Mouse (Mus musculus) retina, adult 2 months (tissue): ENCODE measurements around the gene Fam53b.

Experiments used
- DNase-seq: peaks from one replicate; pipeline ENCODE4 v3.0.0-alpha.2; 2012; ENCODE audit warnings: low read depth, low spot score

The Fam53b gene

GRCm38 (mm10) chr7:132711579-132711978 lies 102.1 kb downstream of the Fam53b start:
- no peak for DNase-seq

GRCm38 (mm10) chr7:132705130-132705529 lies 108.6 kb downstream of the Fam53b start:
- DNase-seq = no peak

- DNase-seq = no peak
These were observed 109.3 kb downstream of the Fam53b start for GRCm38 (mm10) chr7:132704310-132704875.

GRCm38 (mm10) chr7:132703515-132704309 lies 110.0 kb downstream of the Fam53b start:
- no peak for DNase-seq

GRCm38 (mm10) chr7:132702492-132703070 lies 111.1 kb downstream of the Fam53b start:
- DNase-seq = no peak

GRCm38 (mm10) chr7:132702024-132702423 lies 111.7 kb downstream of the Fam53b start:
- DNase-seq = no peak

GRCm38 (mm10) chr7:132701412-132701811 lies 112.3 kb downstream of the Fam53b start:
- DNase-seq = no peak

GRCm38 (mm10) chr7:132700107-132700506 lies 113.6 kb downstream of the Fam53b start:
- no peak for DNase-seq

- DNase-seq = no peak
These were observed 114.0 kb downstream of the Fam53b start for GRCm38 (mm10) chr7:132699639-132700038.

- DNase-seq = no peak
These were observed 114.5 kb downstream of the Fam53b start for GRCm38 (mm10) chr7:132699165-132699564.

GRCm38 (mm10) chr7:132698737-132699136 lies 114.9 kb downstream of the Fam53b start:
- no peak for DNase-seq

GRCm38 (mm10) chr7:132697258-132697796 lies 116.4 kb downstream of the Fam53b start:
- DNase-seq = no peak

GRCm38 (mm10) chr7:132693561-132693960 lies 120.1 kb downstream of the Fam53b start:
- no peak for DNase-seq

GRCm38 (mm10) chr7:132692719-132693118 lies 121.0 kb downstream of the Fam53b start:
- no peak for DNase-seq

- no peak for DNase-seq
These were observed 122.8 kb downstream of the Fam53b start for GRCm38 (mm10) chr7:132690716-132691472.

GRCm38 (mm10) chr7:132689722-132690121 lies 124.0 kb downstream of the Fam53b start:
- no peak for DNase-seq

- no peak for DNase-seq
These were observed 125.0 kb downstream of the Fam53b start for GRCm38 (mm10) chr7:132688721-132689120.

- no peak for DNase-seq
These were observed 125.8 kb downstream of the Fam53b start for GRCm38 (mm10) chr7:132687897-132688296.

GRCm38 (mm10) chr7:132686515-132686914 lies 127.2 kb downstream of the Fam53b start:
- DNase-seq = no peak

GRCm38 (mm10) chr7:132683923-132684322 lies 129.8 kb downstream of the Fam53b start:
- no peak for DNase-seq

- no peak for DNase-seq
These were observed 130.8 kb downstream of the Fam53b start for GRCm38 (mm10) chr7:132682901-132683300.

GRCm38 (mm10) chr7:132682336-132682735 lies 131.3 kb downstream of the Fam53b start:
- no peak for DNase-seq
